Comparison of ENCODE assay signal across 23 mouse cellular contexts in genomic region chr1:184650541-184651105, GRCm38 (mm10).
DNase-seq lines count a peak whose midpoint lies in the region; ATAC-seq and TF ChIP-seq lines count a peak whose summit lies in the region.
"Had no signal": no experiment of that assay in that cellular context is flagged by ENCODE, and none has a peak within 500 bp of the region (broad histone marks: within the 10 kb centered on the region; RNA-seq: fewer than 3 reads in every experiment).

No protein-coding gene starts in this region.

- 79% methylated on average over 4 of the region's 4 CpGs for WGBS in liver, postnatal 0 days (ENCODE audit: insufficient replicate concordance)
- WGBS in liver, embryonic 15.5 days (ENCODE audit: insufficient replicate concordance): 74% methylated on average over 4 of the region's 4 CpGs

- TF ChIP-seq EP300 in liver, postnatal 0 days (IDR thresholded peaks at IDR 0.05; ENCODE audit: low read depth): no peak

- no peak for ATAC-seq in liver, postnatal 0 days
- peak; percentile 46; the same call in 1 of the 2 replicates for ATAC-seq in common myeloid progenitor, adult 5-6 weeks (replicated peaks; ENCODE audit: low read depth, poor library complexity, severe bottlenecking)
- ATAC-seq in liver, embryonic 15.5 days (ENCODE audit: insufficient read depth): no peak
- ATAC-seq: hindbrain, postnatal 0 days had no signal

- peaks cover 11% of the 10 kb centered on the region for H3K4me1 ChIP-seq in liver, postnatal 0 days (ENCODE audit: insufficient read depth)
- H3K4me1 ChIP-seq in liver, embryonic 15.5 days (replicated peaks): peaks cover 39% of the 10 kb centered on the region
- H3K4me1 ChIP-seq: embryonic facial prominence, embryonic 12.5 days; forebrain, embryonic 10.5 days; heart, embryonic 13.5 days; limb, embryonic 12.5 days; neural tube, embryonic 13.5 days; stomach, embryonic 15.5 days had no signal

- TF ChIP-seq CTCF in liver, postnatal 0 days (IDR thresholded peaks at IDR 0.05; ENCODE audit: low read depth): no peak

- H3K27me3 ChIP-seq in liver, postnatal 0 days (ENCODE audit: insufficient read depth, low read length): no peaks in the 10 kb centered on the region
- no peaks in the 10 kb centered on the region for H3K27me3 ChIP-seq in liver, embryonic 15.5 days
- H3K27me3 ChIP-seq: embryonic facial prominence, embryonic 12.5 days; heart, embryonic 13.5 days; limb, embryonic 12.5 days; neural tube, embryonic 13.5 days; stomach, embryonic 15.5 days had no signal

- no peak overlapping the region for H3K27ac ChIP-seq in liver, postnatal 0 days (ENCODE audit: low read depth)
- peak overlapping the region; percentile 7; the same call in 1 of the 2 replicates for H3K27ac ChIP-seq in liver, embryonic 15.5 days (replicated peaks)
- H3K27ac ChIP-seq: embryonic facial prominence, embryonic 12.5 days; forebrain, embryonic 10.5 days; heart, embryonic 13.5 days; hindbrain, postnatal 0 days; limb, embryonic 12.5 days; neural tube, embryonic 13.5 days; stomach, embryonic 15.5 days had no signal

- no peak overlapping the region for H3K4me2 ChIP-seq in liver, postnatal 0 days (ENCODE audit: low read depth, low read length)
- no peak overlapping the region for H3K4me2 ChIP-seq in liver, embryonic 15.5 days
- H3K4me2 ChIP-seq: embryonic facial prominence, embryonic 12.5 days; heart, embryonic 13.5 days; limb, embryonic 12.5 days; midbrain, embryonic 11.5 days; neural tube, embryonic 13.5 days; stomach, embryonic 15.5 days had no signal

- no peaks in the 10 kb centered on the region for H3K9me3 ChIP-seq in liver, postnatal 0 days (ENCODE audit: low read length)
- no peaks in the 10 kb centered on the region for H3K9me3 ChIP-seq in liver, embryonic 15.5 days (replicated peaks)
- H3K9me3 ChIP-seq: embryonic facial prominence, embryonic 12.5 days; stomach, embryonic 15.5 days had no signal

- no peaks in the 10 kb centered on the region for H3K36me3 ChIP-seq in liver, postnatal 0 days (replicated peaks; ENCODE audit: insufficient read depth, low read length)
- no peaks in the 10 kb centered on the region for H3K36me3 ChIP-seq in liver, embryonic 15.5 days (replicated peaks)
- H3K36me3 ChIP-seq: embryonic facial prominence, embryonic 12.5 days; forebrain, embryonic 10.5 days; heart, embryonic 13.5 days; limb, embryonic 12.5 days; neural tube, embryonic 13.5 days; stomach, embryonic 15.5 days had no signal

- peak; percentile 5 for DNase-seq in liver
- DNase-seq in liver, postnatal 0 days: no peak
- peak; percentile 32 for DNase-seq in MN1 (ENCODE audit: low spot score)
- DNase-seq in thymus, postnatal 14 days: no peak
- no peak for DNase-seq in kidney, adult 11 months
- DNase-seq: adrenal gland, postnatal 10 days; cerebellum, adult 2 months; heart, postnatal 36 days; kidney, adult 2 months; kidney, postnatal 36 days; lung, adult 2 months; lung, postnatal 4 days; spleen, adult 18-20 months had no signal

- H3K4me3 ChIP-seq in liver, postnatal 0 days (ENCODE audit: low read depth, low read length): no peak overlapping the region
- H3K4me3 ChIP-seq in liver, embryonic 15.5 days (replicated peaks): no peak overlapping the region
- H3K4me3 ChIP-seq: embryonic facial prominence, embryonic 12.5 days; forebrain, embryonic 10.5 days; heart, embryonic 13.5 days; limb, embryonic 12.5 days; neural tube, embryonic 13.5 days; stomach, embryonic 15.5 days had no signal

- no peak overlapping the region for H3K9ac ChIP-seq in liver, postnatal 0 days (replicated peaks)
- no peak overlapping the region for H3K9ac ChIP-seq in liver, embryonic 15.5 days
- H3K9ac ChIP-seq: embryonic facial prominence, embryonic 12.5 days; heart, embryonic 13.5 days; limb, embryonic 12.5 days; neural tube, embryonic 13.5 days; stomach, embryonic 15.5 days had no signal

Comparison
In these comparisons a context has a peak if more than half of its experiments do, and no peak if none do; other contexts are left out.
1. DNase-seq: peak in liver (single experiment) and MN1 (single experiment); none in liver, postnatal 0 days (single experiment), thymus, postnatal 14 days (single experiment) and kidney, adult 11 months (single experiment).